Mouse (Mus musculus): ENCODE results near the gene Jph3.

GRCm38 (mm10) chr8:121782493-121782892 lies 53.1 kb downstream of the Jph3 start:
- no peak for TF ChIP-seq POLR2A (IDR thresholded peaks at IDR 0.05; ENCODE audit: borderline replicate concordance, extremely low read depth, insufficient read depth, insufficient read length, poor library complexity, severe bottlenecking)
- TF ChIP-seq CTCF (IDR thresholded peaks at IDR 0.05; ENCODE audit: borderline replicate concordance, extremely low read depth, insufficient read depth, insufficient read length), result no peak

Data from brain, embryonic 14.5 days (tissue).